Mouse (Mus musculus) kidney, adult 9 months (tissue): Measurements from ENCODE around the gene Ube2u.
A peak's percentile ranks its signal among the peaks of the same experiment; 100 is the strongest.

ENCODE experiments used
- DNase-seq: peaks from one replicate; pipeline ENCODE4 v3.0.0; 2022

Ube2u gene

GRCm38 (mm10) chr4:100553296-100553695 is 74.6 kb downstream of the Ube2u start:
- no peak for DNase-seq

GRCm38 (mm10) chr4:100588236-100589206 is 109.9 kb downstream of the Ube2u start:
- peak; percentile 64 for DNase-seq

- no peak for DNase-seq
Observed at GRCm38 (mm10) chr4:100595771-100596170, 117.1 kb downstream of the Ube2u start.

- no peak for DNase-seq
Observed at GRCm38 (mm10) chr4:100596630-100597029, 118.0 kb downstream of the Ube2u start.

- no peak for DNase-seq
Observed at GRCm38 (mm10) chr4:100597049-100597448, 118.4 kb downstream of the Ube2u start.
